Mouse (Mus musculus) midbrain, embryonic 16.5 days (tissue): ENCODE data around the gene Sirt5. TPM values are rescaled to one million over a fixed set of nuclear protein-coding genes. Genes with fewer than 3 reads are reported as not detected.

Experiments used
- ATAC-seq: fragments of 200-750 bp; cut with Nextera tagmentation; 2 replicates; pipeline ENCODE4 v1.8.0; 2017; ENCODE audit warnings: moderate TSS enrichment
- H3K27ac ChIP-seq: fragments of 300-500 bp; sonication (generic); 2 replicates; pipeline ENCODE4 v1.5.1; 2014; ENCODE audit warnings: mild to moderate bottlenecking, low read length, mixed read lengths
- H3K27me3 ChIP-seq: fragments of 300-500 bp; sonication (generic); 2 replicates; pipeline ENCODE4 v1.6.1; 2014; ENCODE audit warnings: low read depth, low read length, mixed read lengths; ENCODE audit not compliant: control insufficient read depth, insufficient read depth
- H3K36me3 ChIP-seq: fragments of 300-500 bp; sonication (generic); 2 replicates; pipeline ENCODE4 v1.6.1; 2014; ENCODE audit warnings: mild to moderate bottlenecking, low read length, moderate library complexity, mixed read lengths; ENCODE audit not compliant: control insufficient read depth, insufficient read depth
- H3K4me1 ChIP-seq: fragments of 300-500 bp; sonication (generic); 2 replicates; pipeline ENCODE4 v1.6.1; 2014; ENCODE audit warnings: mild to moderate bottlenecking, low read length, mixed read lengths; ENCODE audit not compliant: control insufficient read depth, insufficient read depth
- H3K4me2 ChIP-seq: fragments of 300-500 bp; sonication (generic); 2 replicates; pipeline ENCODE4 v1.6.1; 2014; ENCODE audit warnings: mild to moderate bottlenecking, low read length, mixed read lengths
- H3K4me3 ChIP-seq: fragments of 300-500 bp; sonication (generic); 2 replicates; pipeline ENCODE4 v1.5.1; 2014; ENCODE audit warnings: low read depth, mild to moderate bottlenecking, low read length, moderate library complexity, mixed read lengths
- H3K9ac ChIP-seq: fragments of 300-500 bp; sonication (generic); 2 replicates; pipeline ENCODE4 v1.6.1; 2014; ENCODE audit warnings: low read depth, low read length, mixed read lengths
- H3K9me3 ChIP-seq: fragments of 300-500 bp; sonication (generic); replicated peaks from 2 replicates; pipeline ENCODE4 v1.6.1; 2014; ENCODE audit warnings: mild to moderate bottlenecking, low read length, mixed read lengths; ENCODE audit not compliant: control insufficient read depth, poor library complexity, severe bottlenecking
- WGBS: fragments of 180-500 bp; shearing (Covaris S2); extraction: QIAGEN DNeasy Blood & Tissue Kit; methylation state at CpG from one replicate; pipeline ENCODE4 v1.1.7; 2014; 5-methylcytosine and 5-hydroxymethylcytosine counted together
- polyA plus RNA-seq: library from polyadenylated mRNA; unstranded; fragments of >200 nt; fragmentation: Nextera tagmentation; extraction: Ambion mirVana; gene quantifications from 2 replicates; pipeline ENCODE4 v1.2.1, GENCODE M21; 2015

Sirt5 gene
- polyA plus RNA-seq = 39.3 and 41.5 TPM in 2 replicates

- peak within 1 kb of the TSS; percentile 56 for H3K4me3 ChIP-seq
- ATAC-seq = peak; percentile 97
- no peaks in the 10 kb centered on the region for H3K9me3 ChIP-seq
- WGBS = 14% methylated on average over 42 of the region's 42 CpGs
- peak within 1 kb of the TSS; percentile 72 for H3K9ac ChIP-seq
- peaks cover 8% of the 10 kb centered on the region for H3K4me1 ChIP-seq
- H3K36me3 ChIP-seq = no peaks in the 10 kb centered on the region
- peak within 1 kb of the TSS; percentile 71 for H3K4me2 ChIP-seq
- no peaks in the 10 kb centered on the region for H3K27me3 ChIP-seq
- peak within 1 kb of the TSS; percentile 74 for H3K27ac ChIP-seq
Observed at GRCm38 (mm10) chr13:43364985-43365824, at the start of gene Sirt5. Gene Sirt5 (plus strand): TSS chr13:43365496.

GRCm38 (mm10) chr13:43317411-43317810, 47.9 kb upstream of the Sirt5 start:
- no peak overlapping the region for H3K9ac ChIP-seq
- no peaks in the 10 kb centered on the region for H3K27me3 ChIP-seq
- H3K4me1 ChIP-seq = no peaks in the 10 kb centered on the region
- ATAC-seq = no peak
- H3K4me2 ChIP-seq = no peak overlapping the region
- no peak overlapping the region for H3K27ac ChIP-seq
- H3K36me3 ChIP-seq = no peaks in the 10 kb centered on the region
- no peak overlapping the region for H3K4me3 ChIP-seq
- H3K9me3 ChIP-seq = no peaks in the 10 kb centered on the region
- WGBS = 76% methylated on average over 5 of the region's 5 CpGs

GRCm38 (mm10) chr13:43319396-43319795, 45.9 kb upstream of the Sirt5 start:
- H3K4me1 ChIP-seq = no peaks in the 10 kb centered on the region
- WGBS = 85% methylated on average over 3 of the region's 3 CpGs

GRCm38 (mm10) chr13:43321492-43321891, 43.8 kb upstream of the Sirt5 start:
- no peaks in the 10 kb centered on the region for H3K27me3 ChIP-seq
- H3K27ac ChIP-seq = no peak overlapping the region
- no peaks in the 10 kb centered on the region for H3K9me3 ChIP-seq
- no peaks in the 10 kb centered on the region for H3K36me3 ChIP-seq
- H3K4me2 ChIP-seq = no peak overlapping the region
- no peaks in the 10 kb centered on the region for H3K4me1 ChIP-seq
- no peak overlapping the region for H3K9ac ChIP-seq
- ATAC-seq = no peak
- H3K4me3 ChIP-seq = no peak overlapping the region
- 78% methylated on average over 2 of the region's 2 CpGs for WGBS

More at GRCm38 (mm10) chr13:43319396-43319795, 45.9 kb upstream of the Sirt5 start:
- Histone ChIP-seq H3K4me2 (no peak overlapping the region), H3K9me3 (no peaks in the 10 kb centered on the region), H3K27me3 (no peaks in the 10 kb centered on the region), H3K4me3 (no peak overlapping the region), H3K27ac (no peak overlapping the region), H3K9ac (no peak overlapping the region), H3K36me3 (no peaks in the 10 kb centered on the region)
- no peak for ATAC-seq

- no peak overlapping the region for H3K9ac ChIP-seq
- WGBS = 78% methylated on average over 1 of the region's 1 CpGs
Observed at GRCm38 (mm10) chr13:43325427-43325826, 39.9 kb upstream of the Sirt5 start.

GRCm38 (mm10) chr13:43331721-43332444, 33.4 kb upstream of the Sirt5 start:
- Histone ChIP-seq H3K9me3 (no peaks in the 10 kb centered on the region), H3K36me3 (no peaks in the 10 kb centered on the region), H3K4me2 (no peak overlapping the region), H3K4me1 (no peaks in the 10 kb centered on the region), H3K27me3 (no peaks in the 10 kb centered on the region), H3K27ac (no peak overlapping the region), H3K4me3 (no peak overlapping the region), H3K9ac (no peak overlapping the region)
- ATAC-seq = no peak
- WGBS = 69% methylated on average over 11 of the region's 11 CpGs

More at GRCm38 (mm10) chr13:43325427-43325826, 39.9 kb upstream of the Sirt5 start:
- Histone ChIP-seq H3K4me2 (no peak overlapping the region), H3K27ac (no peak overlapping the region), H3K36me3 (no peaks in the 10 kb centered on the region), H3K4me3 (no peak overlapping the region), H3K27me3 (no peaks in the 10 kb centered on the region), H3K9me3 (no peaks in the 10 kb centered on the region), H3K4me1 (no peaks in the 10 kb centered on the region)
- no peak for ATAC-seq

- Histone ChIP-seq H3K27me3 (no peaks in the 10 kb centered on the region), H3K4me3 (no peak overlapping the region), H3K9me3 (no peaks in the 10 kb centered on the region), H3K4me1 (no peaks in the 10 kb centered on the region), H3K4me2 (no peak overlapping the region), H3K9ac (no peak overlapping the region), H3K27ac (no peak overlapping the region), H3K36me3 (no peaks in the 10 kb centered on the region)
- 54% methylated on average over 7 of the region's 7 CpGs for WGBS
- ATAC-seq = no peak
Observed at GRCm38 (mm10) chr13:43332591-43332990, 32.7 kb upstream of the Sirt5 start.

- Histone ChIP-seq H3K27me3 (no peaks in the 10 kb centered on the region), H3K4me1 (no peaks in the 10 kb centered on the region), H3K9me3 (no peaks in the 10 kb centered on the region), H3K4me2 (no peak overlapping the region), H3K36me3 (no peaks in the 10 kb centered on the region), H3K9ac (no peak overlapping the region), H3K27ac (no peak overlapping the region), H3K4me3 (no peak overlapping the region)
- WGBS = 88% methylated on average over 12 of the region's 12 CpGs
- ATAC-seq = no peak
Observed at GRCm38 (mm10) chr13:43336425-43337221, 28.7 kb upstream of the Sirt5 start.
